Mouse (Mus musculus) myocyte (in vitro differentiated cells): ENCODE measurements around the gene Rbm34.

Source experiments
- MAX ChIP-seq: IDR thresholded peaks from one replicate; pipeline ENCODE4 v1.6.1; 2011; ENCODE audit warnings: low read depth, mild to moderate bottlenecking, control low read depth
- POLR2A ChIP-seq: IDR thresholded peaks from one replicate; pipeline ENCODE4 v1.6.1; 2011; ENCODE audit warnings: low read depth, mild to moderate bottlenecking, control low read depth, moderate library complexity; ENCODE audit not compliant: insufficient read length
- USF1 ChIP-seq: IDR thresholded peaks from one replicate; pipeline ENCODE4 v1.6.1; 2011; ENCODE audit warnings: low read depth, mild to moderate bottlenecking, control low read depth, moderate library complexity

GRCm38 (mm10) chr8:126935932-126936331 is 34.9 kb downstream of the Rbm34 start:
- TF ChIP-seq USF1 (no peak), MAX (no peak), POLR2A (no peak)
